Mouse (Mus musculus) thymus, adult 2 months (tissue): ENCODE measurements around the gene Vps53. TPM values are rescaled to one million over a fixed set of nuclear protein-coding genes. Genes with fewer than 3 reads are reported as not detected.

Experiments used
- DNase-seq: peaks from one replicate; pipeline ENCODE4 v3.0.0; 2021
- H3K27ac ChIP-seq: fragments of 200-500 bp; 2 replicates; pipeline ENCODE4 v1.5.1; 2012; ENCODE audit warnings: low read length, control low read depth; ENCODE audit not compliant: control insufficient read depth, insufficient read depth
- H3K27me3 ChIP-seq: fragments of 200-500 bp; 2 replicates; pipeline ENCODE4 v1.6.1; 2012; ENCODE audit warnings: mild to moderate bottlenecking, low read length, moderate library complexity, mixed read lengths; ENCODE audit not compliant: control insufficient read depth, insufficient read depth
- H3K36me3 ChIP-seq: fragments of 200-500 bp; 2 replicates; pipeline ENCODE4 v1.6.1; 2012; ENCODE audit warnings: mild to moderate bottlenecking, low read length, moderate library complexity; ENCODE audit not compliant: control insufficient read depth, insufficient read depth
- H3K4me1 ChIP-seq: fragments of 200-500 bp; replicated peaks from 2 replicates; pipeline ENCODE4 v1.6.1; 2012; ENCODE audit warnings: low read length; ENCODE audit not compliant: control insufficient read depth, insufficient read depth
- H3K4me3 ChIP-seq: fragments of 200-500 bp; 2 replicates; pipeline ENCODE4 v1.5.1; 2012; ENCODE audit warnings: mild to moderate bottlenecking, low read length, control low read depth, moderate library complexity; ENCODE audit not compliant: control insufficient read depth, insufficient read depth
- CTCF ChIP-seq: fragments of 200-500 bp; IDR thresholded peaks from 2 replicates; pipeline ENCODE4 v1.5.1; 2012; ENCODE audit warnings: mild to moderate bottlenecking, control low read depth, low read length, moderate library complexity, borderline replicate concordance; ENCODE audit not compliant: control insufficient read depth, poor library complexity, insufficient read depth; ENCODE audit errors: extremely low read depth
- POLR2A ChIP-seq: fragments of 200-500 bp; IDR thresholded peaks from 2 replicates; pipeline ENCODE4 v1.6.1; 2012; ENCODE audit warnings: mild to moderate bottlenecking, low read length, control low read depth, moderate library complexity; ENCODE audit not compliant: control insufficient read depth, poor library complexity, insufficient read depth; ENCODE audit errors: extremely low read depth
- WGBS: fragments of 180-500 bp; shearing (Covaris S2); methylation state at CpG from one replicate; pipeline ENCODE4 v1.1.7; 2018; 5-methylcytosine and 5-hydroxymethylcytosine counted together
- polyA plus RNA-seq: library from polyadenylated mRNA; depleted of rRNA; stranded (reverse); fragments of >200 nt; gene quantifications from 2 replicates; pipeline ENCODE4 v1.2.3, GENCODE M21; 2012

Vps53 gene
- polyA plus RNA-seq, 1 experiment = 33.7 TPM

- WGBS = 91% methylated on average over 9 of the region's 9 CpGs
- Histone ChIP-seq H3K27me3 (no peaks in the 10 kb centered on the region), H3K4me1 (no peaks in the 10 kb centered on the region), H3K27ac (no peak overlapping the region), H3K4me3 (no peak overlapping the region), H3K36me3 (no peaks in the 10 kb centered on the region)
- no peak for TF ChIP-seq POLR2A
- TF ChIP-seq CTCF = no peak
- no peak for DNase-seq
These were observed 158.5 kb downstream of the Vps53 start for GRCm38 (mm10) chr11:76020916-76021315.

- no peak overlapping the region for H3K27ac ChIP-seq
- no peak for DNase-seq
- H3K4me3 ChIP-seq = no peak overlapping the region
- H3K27me3 ChIP-seq = no peaks in the 10 kb centered on the region
- 0 out of 2 replicates have a peak, but pooled peaks cover 2% of the 10 kb centered on the region for H3K4me1 ChIP-seq
- H3K36me3 ChIP-seq = no peaks in the 10 kb centered on the region
- WGBS = 90% methylated on average over 4 of the region's 4 CpGs
- no peak for TF ChIP-seq CTCF
- no peak for TF ChIP-seq POLR2A
These were observed 159.6 kb downstream of the Vps53 start for GRCm38 (mm10) chr11:76019879-76020278.

- Histone ChIP-seq H3K4me3 (no peak overlapping the region), H3K27me3 (no peaks in the 10 kb centered on the region), H3K27ac (no peak overlapping the region), H3K4me1 (0 out of 2 replicates have a peak, but pooled peaks cover 2% of the 10 kb centered on the region), H3K36me3 (no peaks in the 10 kb centered on the region)
- DNase-seq = no peak
- no peak for TF ChIP-seq CTCF
- WGBS = 82% methylated on average over 4 of the region's 4 CpGs
These were observed 163.6 kb downstream of the Vps53 start for GRCm38 (mm10) chr11:76015814-76016213.

- TF ChIP-seq CTCF (no peak), POLR2A (no peak)
- H3K4me1 ChIP-seq = 0 out of 2 replicates have a peak, but pooled peaks cover 2% of the 10 kb centered on the region
- no peaks in the 10 kb centered on the region for H3K27me3 ChIP-seq
- H3K27ac ChIP-seq = peak overlapping the region; percentile 56; the same call in 1 of the 2 replicates
- DNase-seq = no peak
- WGBS = 71% methylated on average over 6 of the region's 6 CpGs
- no peaks in the 10 kb centered on the region for H3K36me3 ChIP-seq
- H3K4me3 ChIP-seq = no peak overlapping the region
These were observed 164.2 kb downstream of the Vps53 start for GRCm38 (mm10) chr11:76015251-76015650.

DNA sequence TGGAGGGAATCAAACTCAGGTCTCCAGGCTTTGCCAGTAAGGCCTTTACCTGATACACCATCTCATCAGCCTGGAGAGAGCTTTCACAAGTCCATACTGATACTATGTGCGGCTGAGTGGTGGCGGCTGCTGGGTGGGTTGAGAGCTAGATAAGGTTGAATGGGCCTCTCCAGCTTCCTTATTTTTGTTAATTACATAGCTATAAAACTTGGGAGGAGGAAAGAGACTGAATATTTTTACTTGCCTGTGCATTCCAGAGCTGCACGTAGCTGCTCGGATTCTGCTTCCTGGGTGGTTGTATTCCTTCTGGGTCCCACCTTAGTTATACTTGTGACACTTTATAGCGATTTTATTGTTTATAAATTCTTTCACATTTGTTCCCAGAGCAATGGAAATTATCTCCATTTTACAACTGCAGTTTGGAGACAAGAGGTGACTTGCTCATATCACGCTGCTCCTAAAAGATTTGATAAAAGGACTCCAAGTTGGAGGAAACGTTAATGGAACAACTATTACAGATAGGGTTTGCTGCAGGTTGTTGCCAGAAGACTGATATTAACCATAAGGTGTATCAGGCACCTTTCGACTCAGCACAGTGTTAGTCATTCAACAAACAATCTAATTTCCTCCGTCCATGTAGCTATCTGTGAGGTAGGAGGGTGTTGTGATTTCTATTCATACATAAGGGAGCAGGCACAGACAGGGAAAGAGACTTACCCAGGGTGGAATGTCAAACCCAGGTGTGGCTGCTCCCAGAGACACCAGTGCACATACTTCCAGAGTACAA lies 168.4 kb downstream of the Vps53 start:
- TF ChIP-seq POLR2A (no peak), CTCF (no peak)
- no peak overlapping the region for H3K4me3 ChIP-seq
- H3K4me1 ChIP-seq = 0 out of 2 replicates have a peak, but pooled peaks cover 2% of the 10 kb centered on the region
- DNase-seq = no peak
- no peak overlapping the region for H3K27ac ChIP-seq
- H3K36me3 ChIP-seq = no peaks in the 10 kb centered on the region
- 95% methylated on average over 9 of the region's 9 CpGs for WGBS
- H3K27me3 ChIP-seq = no peaks in the 10 kb centered on the region

DNA sequence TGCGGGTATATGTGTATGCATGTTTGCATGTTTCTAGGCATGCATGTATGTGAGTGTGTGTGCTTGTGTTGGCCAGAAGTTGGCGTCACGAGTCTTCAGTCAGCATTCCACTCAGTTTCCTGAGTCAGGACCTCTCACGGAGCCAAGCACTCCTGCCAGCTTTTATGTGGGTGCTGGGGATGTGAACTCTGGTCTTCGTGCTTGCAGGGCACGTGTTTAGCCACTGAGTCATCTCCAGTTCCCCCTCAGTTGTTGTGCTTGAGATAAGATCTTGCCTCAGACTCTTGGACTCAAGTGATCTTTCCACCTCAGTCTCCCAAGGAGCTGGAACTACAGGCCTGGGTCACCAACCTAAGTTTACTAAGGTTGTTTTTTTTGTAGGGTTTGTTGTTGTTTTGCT lies 170.3 kb downstream of the Vps53 start:
- Histone ChIP-seq H3K27ac (no peak overlapping the region), H3K27me3 (no peaks in the 10 kb centered on the region), H3K4me3 (no peak overlapping the region), H3K4me1 (no peaks in the 10 kb centered on the region), H3K36me3 (no peaks in the 10 kb centered on the region)
- TF ChIP-seq POLR2A = no peak
- no peak for TF ChIP-seq CTCF
- no peak for DNase-seq
- WGBS = 77% methylated on average over 6 of the region's 6 CpGs
